Mouse (Mus musculus): ENCODE results near the gene Ifna13. TPM values are rescaled to one million over a fixed set of nuclear protein-coding genes. Genes with fewer than 3 reads are reported as not detected.

Ifna13 gene
- total and polyA plus RNA-seq, 3 experiments, result not detected

- peak; percentile 68 to 85 (median 76) for TF ChIP-seq CTCF (IDR thresholded peaks at IDR 0.05 in 2 of 3, conservative IDR thresholded peaks at IDR 0.05 in 1 of 3; ENCODE audit: control insufficient read depth in 1 of 3, insufficient read depth in 1 of 3, low read depth in 2 of 3, low read length in 3 of 3, poor library complexity in 1 of 3, severe bottlenecking in 1 of 3)
- no peak for TF ChIP-seq MXI1 (IDR thresholded peaks at IDR 0.05; ENCODE audit: low read depth, low read length)
- no peak for TF ChIP-seq MAFK (IDR thresholded peaks at IDR 0.05; ENCODE audit: borderline replicate concordance, low read depth, low read length)
Measured at GRCm38 (mm10) chr4:88641077-88641831, 3.0 kb downstream of the Ifna13 start (continued).

GRCm38 (mm10) chr4:88640704-88641076 lies 3.6 kb downstream of the Ifna13 start:
- TF ChIP-seq RAD21 (IDR thresholded peaks at IDR 0.05; ENCODE audit: low read depth, low read length), result no peak
- no peak for TF ChIP-seq JUND (IDR thresholded peaks at IDR 0.05; ENCODE audit: low read depth, low read length)
- no peak for TF ChIP-seq TBP (IDR thresholded peaks at IDR 0.05; ENCODE audit: low read depth, low read length)
- TF ChIP-seq USF1 (IDR thresholded peaks at IDR 0.05; ENCODE audit: low read depth, low read length), result no peak
- no peak for TF ChIP-seq GABPA (IDR thresholded peaks at IDR 0.05; ENCODE audit: low read depth, low read length)
- TF ChIP-seq SIN3A (IDR thresholded peaks at IDR 0.05; ENCODE audit: low read length), result no peak
- no peak for TF ChIP-seq E2F4 (IDR thresholded peaks at IDR 0.05; ENCODE audit: borderline replicate concordance, low read depth, low read length)
- no peak for TF ChIP-seq MAX (IDR thresholded peaks at IDR 0.05; ENCODE audit: low read length)
- no peak for TF ChIP-seq MXI1 (IDR thresholded peaks at IDR 0.05; ENCODE audit: low read depth, low read length)
- TF ChIP-seq USF2 (IDR thresholded peaks at IDR 0.05; ENCODE audit: borderline replicate concordance in 1 of 2, insufficient read depth in 1 of 2, low read depth in 1 of 2, low read length in 2 of 2), result no peak
- TF ChIP-seq MEF2A (IDR thresholded peaks at IDR 0.05; ENCODE audit: extremely low read depth, insufficient replicate concordance, low read depth, low read length, poor library complexity, severe bottlenecking), result no peak
- no peak for TF ChIP-seq CTCF (IDR thresholded peaks at IDR 0.05 in 2 of 3, conservative IDR thresholded peaks at IDR 0.05 in 1 of 3; ENCODE audit: control insufficient read depth in 1 of 3, insufficient read depth in 1 of 3, low read depth in 2 of 3, low read length in 3 of 3, poor library complexity in 1 of 3, severe bottlenecking in 1 of 3)
- no peak for TF ChIP-seq TAL1 (IDR thresholded peaks at IDR 0.05; ENCODE audit: low read length)
- no peak for TF ChIP-seq BHLHE40 (IDR thresholded peaks at IDR 0.05; ENCODE audit: borderline replicate concordance, low read depth, low read length)
- no peak for TF ChIP-seq POLR2A (IDR thresholded peaks at IDR 0.05; ENCODE audit: control insufficient read depth in 1 of 2, insufficient read depth in 1 of 2, low read depth in 1 of 2, low read length in 2 of 2, poor library complexity in 1 of 2)
- no peak for TF ChIP-seq ELF1 (IDR thresholded peaks at IDR 0.05; ENCODE audit: low read depth, low read length)
- TF ChIP-seq NELFE (IDR thresholded peaks at IDR 0.05; ENCODE audit: low read depth, low read length), result no peak
- TF ChIP-seq POLR2AphosphoS5 (IDR thresholded peaks at IDR 0.05; ENCODE audit: borderline replicate concordance, low read depth, low read length), result no peak
- H3K27me3 ChIP-seq (ENCODE audit: control insufficient read depth in 1 of 2, insufficient read depth in 2 of 2, low read length in 2 of 2), result no peaks in the 10 kb centered on the region; a peak in 1 of 4 replicates
- H3K4me1 ChIP-seq (ENCODE audit: control insufficient read depth in 1 of 2, insufficient read depth in 2 of 2, low read length in 2 of 2), result no peaks in the 10 kb centered on the region
- H3K9ac ChIP-seq (ENCODE audit: control insufficient read depth, low read depth, low read length, poor library complexity, severe bottlenecking), result no peak overlapping the region
- H3K36me3 ChIP-seq (ENCODE audit: control insufficient read depth in 1 of 2, insufficient read depth in 2 of 2, low read length in 2 of 2), result no peaks in the 10 kb centered on the region
- no peaks in the 10 kb centered on the region for H3K79me2 ChIP-seq (ENCODE audit: control insufficient read depth, insufficient read depth, low read length, poor library complexity)
- no peak for DNase-seq (ENCODE audit: low read depth, low spot score)
- no peaks in the 10 kb centered on the region for H3K9me3 ChIP-seq (replicated peaks; ENCODE audit: insufficient read depth, low read length)
- H3K27ac ChIP-seq (ENCODE audit: control insufficient read depth, low read depth, low read length), result no peak overlapping the region
- peak overlapping the region; percentile 65 to 71 for H3K4me3 ChIP-seq (ENCODE audit: control insufficient read depth in 1 of 2, insufficient read depth in 1 of 2, low read depth in 2 of 2, low read length in 2 of 2)
